Mouse (Mus musculus) C2C12 (cell line): ENCODE measurements around the gene Dab2ip.

Source experiments
- CEBPB ChIP-seq: IDR thresholded peaks from one replicate; pipeline ENCODE4 v1.6.1; 2011; ENCODE audit warnings: low read depth, mild to moderate bottlenecking, control low read depth, moderate library complexity
- CTCF ChIP-seq: IDR thresholded peaks from one replicate; pipeline ENCODE4 v1.5.1; 2011; ENCODE audit not compliant: control insufficient read depth, insufficient read depth, insufficient read length
- FOSL1 ChIP-seq: IDR thresholded peaks from one replicate; pipeline ENCODE4 v1.8.0; 2011; ENCODE audit warnings: mild to moderate bottlenecking, low read length; ENCODE audit not compliant: poor library complexity, insufficient read depth, severe bottlenecking
- MAX ChIP-seq: IDR thresholded peaks from one replicate; pipeline ENCODE4 v1.6.1; 2011; ENCODE audit warnings: mild to moderate bottlenecking, control low read depth
- MYOD1 ChIP-seq: IDR thresholded peaks from one replicate; pipeline ENCODE4 v1.6.1; 2011; ENCODE audit warnings: low read depth; ENCODE audit not compliant: control insufficient read depth, insufficient read length
- MYOG ChIP-seq: IDR thresholded peaks from one replicate; pipeline ENCODE4 v1.6.1; 2011; ENCODE audit not compliant: control insufficient read depth, insufficient read length; ENCODE audit errors: extremely low read depth
- USF1 ChIP-seq: IDR thresholded peaks from one replicate; pipeline ENCODE4 v1.6.1; 2011; ENCODE audit warnings: low read depth, mild to moderate bottlenecking, control low read depth, moderate library complexity

DNA sequence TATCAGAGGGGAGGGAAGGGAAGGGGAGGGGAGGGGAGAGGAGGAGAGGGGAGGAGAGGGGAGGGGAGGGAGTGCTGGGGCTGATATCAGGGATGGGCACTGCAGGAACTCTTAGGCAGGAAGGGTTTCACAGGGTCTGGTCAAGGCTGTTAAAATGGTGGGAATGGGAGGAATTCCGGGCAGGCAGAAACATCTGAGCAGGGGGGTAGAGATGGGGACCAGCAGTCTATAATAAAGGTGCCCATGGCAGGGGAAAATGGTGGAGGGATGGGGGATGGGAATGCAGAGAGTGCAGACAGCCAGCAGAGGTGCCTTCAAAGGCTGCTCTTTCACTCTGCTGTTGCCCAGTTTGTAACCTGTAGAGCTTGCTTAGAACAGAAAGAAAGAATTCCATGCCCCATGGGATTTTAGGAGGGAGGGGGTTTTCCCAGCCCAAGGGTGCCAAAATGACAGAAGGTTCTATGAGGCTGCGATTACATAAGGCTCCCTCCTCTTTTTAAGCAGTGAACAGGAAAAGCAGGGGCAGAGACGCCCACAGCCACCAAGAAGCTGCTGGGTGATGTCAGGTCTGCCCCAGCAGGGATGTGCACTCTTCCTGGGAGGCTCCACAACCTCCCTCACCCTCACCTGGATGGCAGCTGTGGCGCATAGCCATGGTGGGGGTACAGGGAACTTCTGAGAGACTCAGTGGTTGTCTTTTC, 210.6 kb downstream of the Dab2ip start:
- TF ChIP-seq CTCF (no peak), MAX (no peak), USF1 (no peak), MYOG (no peak), CEBPB (no peak), MYOD1 (no peak), FOSL1 (no peak)
